Mouse (Mus musculus) ES-Bruce4 (cell line): ENCODE data around the gene 1700011L22Rik.

Experiments
- CTCF ChIP-seq: IDR thresholded peaks from one replicate; pipeline ENCODE4 v1.8.1; 2011; ENCODE audit warnings: low read depth, low read length
- EP300 ChIP-seq: IDR thresholded peaks from 2 replicates; pipeline ENCODE4 v1.6.1; 2011; ENCODE audit warnings: low read depth, low read length; ENCODE audit not compliant: insufficient read depth
- POLR2A ChIP-seq: IDR thresholded peaks from one replicate; pipeline ENCODE4 v1.8.1; 2011; ENCODE audit warnings: low read length; ENCODE audit not compliant: insufficient read depth

- TF ChIP-seq CTCF (no peak), POLR2A (no peak), EP300 (no peak)
Observed at GRCm38 (mm10) chr8:79206895-79207294, 41.5 kb downstream of the 1700011L22Rik start.
